Mouse (Mus musculus) forebrain, postnatal 0 days (tissue): Measurements from ENCODE around the gene Pomgnt2. TPM values are rescaled to one million over a fixed set of nuclear protein-coding genes. Genes with fewer than 3 reads are reported as not detected.

Source experiments
- ATAC-seq: fragments of 200-750 bp; cut with Nextera tagmentation; 2 replicates; pipeline ENCODE4 v1.8.0; 2017; ENCODE audit warnings: mild to moderate bottlenecking, moderate library complexity
- DNase-seq: peaks from one replicate; pipeline ENCODE4 v3.0.0-alpha.2; 2015
- H3K27ac ChIP-seq: fragments of 300-500 bp; sonication (generic); 2 replicates; pipeline ENCODE4 v1.5.1; 2014; ENCODE audit warnings: low read depth, mild to moderate bottlenecking, antibody characterized with exemption, low read length, moderate library complexity, mixed read lengths
- H3K27me3 ChIP-seq: fragments of 300-500 bp; sonication (generic); 2 replicates; pipeline ENCODE4 v1.6.1; 2014; ENCODE audit warnings: mild to moderate bottlenecking, low read length, mixed read lengths; ENCODE audit not compliant: insufficient read depth
- H3K36me3 ChIP-seq: fragments of 300-500 bp; sonication (generic); 2 replicates; pipeline ENCODE4 v1.6.1; 2014; ENCODE audit warnings: mild to moderate bottlenecking, moderate library complexity; ENCODE audit not compliant: insufficient read depth
- H3K4me1 ChIP-seq: fragments of 300-500 bp; sonication (generic); 2 replicates; pipeline ENCODE4 v1.6.1; 2014; ENCODE audit warnings: antibody characterized with exemption; ENCODE audit not compliant: insufficient read depth
- H3K4me2 ChIP-seq: fragments of 300-500 bp; sonication (generic); 2 replicates; pipeline ENCODE4 v1.6.1; 2014; ENCODE audit warnings: low read depth, mild to moderate bottlenecking, moderate library complexity
- H3K4me3 ChIP-seq: fragments of 300-500 bp; sonication (generic); 2 replicates; pipeline ENCODE4 v1.5.1; 2014; ENCODE audit warnings: low read depth, low read length, mixed read lengths
- H3K9ac ChIP-seq: fragments of 300-500 bp; sonication (generic); 2 replicates; pipeline ENCODE4 v1.6.1; 2014; ENCODE audit warnings: mild to moderate bottlenecking
- H3K9me3 ChIP-seq: fragments of 300-500 bp; sonication (generic); 2 replicates; pipeline ENCODE4 v1.6.1; 2016; ENCODE audit warnings: low read length
- CTCF ChIP-seq: sonication (generic); IDR thresholded peaks from 2 replicates; pipeline ENCODE4 v1.5.1; 2016; ENCODE audit warnings: antibody characterized with exemption, control low read depth, low read depth
- WGBS: fragments of 180-500 bp; shearing (Covaris S2); extraction: QIAGEN DNeasy Blood & Tissue Kit; methylation state at CpG from one replicate; pipeline ENCODE4 v1.1.7; 2014; 5-methylcytosine and 5-hydroxymethylcytosine counted together
- polyA plus RNA-seq: library from polyadenylated mRNA; unstranded; fragments of >200 nt; fragmentation: Nextera tagmentation; extraction: Ambion mirVana; gene quantifications from 2 replicates; pipeline ENCODE4 v1.2.1, GENCODE M21; 2015
- total RNA-seq: library from RNA; depleted of rRNA; stranded (reverse); fragments of >200 nt; gene quantifications from 2 replicates; pipeline ENCODE4 v1.2.3, GENCODE M21; 2014

Pomgnt2 gene
- total and polyA plus RNA-seq, 2 experiments from 2014 or later = 35.6 to 85.7 TPM

- TF ChIP-seq CTCF = no peak
- H3K27ac ChIP-seq = no peak overlapping the region
- DNase-seq (no peak), ATAC-seq (peak; percentile 78)
- no peaks in the 10 kb centered on the region for H3K27me3 ChIP-seq
- WGBS = 46% methylated on average over 5 of the region's 5 CpGs
- H3K9me3 ChIP-seq = no peaks in the 10 kb centered on the region
- H3K4me3 ChIP-seq = no peak overlapping the region
- no peaks in the 10 kb centered on the region for H3K36me3 ChIP-seq
- no peak overlapping the region for H3K4me2 ChIP-seq
- no peak overlapping the region for H3K9ac ChIP-seq
- H3K4me1 ChIP-seq = peaks cover 5% of the 10 kb centered on the region
Measured at GRCm38 (mm10) chr9:122030706-122031105, 33.8 kb upstream of the Pomgnt2 start.

DNA sequence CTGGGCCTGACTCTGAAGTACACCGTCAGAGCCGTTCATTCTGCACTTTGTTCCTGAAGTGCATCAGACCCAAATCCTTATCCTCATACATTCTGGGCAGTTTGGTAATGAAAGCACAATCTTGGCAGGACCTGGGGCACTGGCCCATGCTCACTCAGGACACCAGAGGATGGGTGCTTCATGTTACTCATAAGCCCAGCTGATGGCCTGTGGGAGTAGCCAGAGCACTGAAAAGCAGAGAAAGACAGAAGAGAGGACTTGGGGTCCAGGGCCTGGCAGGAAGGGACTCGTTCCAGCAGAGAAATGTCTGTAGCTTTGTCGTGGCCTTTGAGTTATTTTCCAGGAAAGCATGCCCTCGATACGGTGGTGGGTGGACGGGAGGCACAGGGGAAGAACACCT, 32.9 kb upstream of the Pomgnt2 start:
- WGBS = 91% methylated on average over 7 of the region's 7 CpGs

DNA sequence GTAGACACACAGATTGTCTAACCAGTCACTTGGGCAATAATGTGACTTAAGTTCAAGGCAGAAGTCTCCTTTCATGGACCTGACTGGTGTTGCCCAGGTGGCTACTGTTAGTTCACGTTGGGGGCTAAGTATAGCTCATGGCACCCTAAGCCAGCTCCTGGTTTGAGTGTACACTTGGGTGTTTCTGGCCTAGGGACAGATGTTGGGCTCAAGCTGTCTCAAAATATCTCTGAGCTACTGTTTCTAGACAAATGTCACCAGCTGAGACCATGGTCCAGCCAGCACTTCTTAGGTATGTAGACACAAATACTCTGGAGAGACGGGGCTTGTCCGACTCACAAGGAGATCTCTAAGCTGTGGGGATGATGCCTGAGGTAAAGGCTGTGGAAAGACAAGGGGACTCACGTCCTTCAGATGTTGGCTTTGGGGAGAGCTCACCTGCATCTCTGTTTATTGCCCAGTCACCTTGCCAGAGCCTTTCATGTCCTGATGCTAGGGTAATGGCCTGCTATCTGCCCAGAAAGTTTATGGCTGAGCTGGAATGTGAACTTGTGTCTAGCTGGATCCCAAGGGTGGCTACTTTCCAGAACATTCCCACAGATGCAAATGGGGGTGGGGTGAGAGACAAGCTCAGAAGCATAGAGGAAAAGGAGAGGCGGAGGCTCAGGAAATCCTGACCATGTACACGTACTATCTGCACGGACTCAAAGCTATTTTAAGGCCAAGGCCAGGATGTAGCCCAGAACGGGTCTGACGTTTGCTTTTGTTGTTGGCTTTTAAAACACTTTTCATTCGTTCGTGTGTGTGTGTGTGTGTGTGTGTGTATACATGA, 31.2 kb upstream of the Pomgnt2 start:
- H3K27me3 ChIP-seq = no peaks in the 10 kb centered on the region
- no peak overlapping the region for H3K4me2 ChIP-seq
- DNase-seq (no peak), ATAC-seq (no peak)
- no peak overlapping the region for H3K4me3 ChIP-seq
- no peak overlapping the region for H3K9ac ChIP-seq
- peak overlapping the region; percentile 40; the same call in 1 of the 2 replicates for H3K27ac ChIP-seq
- no peaks in the 10 kb centered on the region for H3K36me3 ChIP-seq
- H3K4me1 ChIP-seq = 0 out of 2 replicates have a peak, but pooled peaks cover 3% of the 10 kb centered on the region
- WGBS = 81% methylated on average over 11 of the region's 11 CpGs
- TF ChIP-seq CTCF = no peak
- no peaks in the 10 kb centered on the region for H3K9me3 ChIP-seq

More for the DNA sequence above, 32.9 kb upstream of the Pomgnt2 start:
- no peak for TF ChIP-seq CTCF
- H3K4me2 ChIP-seq = no peak overlapping the region
- H3K27ac ChIP-seq = no peak overlapping the region
- H3K9me3 ChIP-seq = no peaks in the 10 kb centered on the region
- ATAC-seq (no peak), DNase-seq (no peak)
- H3K27me3 ChIP-seq = no peaks in the 10 kb centered on the region
- H3K36me3 ChIP-seq = no peaks in the 10 kb centered on the region
- no peak overlapping the region for H3K9ac ChIP-seq
- H3K4me1 ChIP-seq = 0 out of 2 replicates have a peak, but pooled peaks cover 3% of the 10 kb centered on the region
- no peak overlapping the region for H3K4me3 ChIP-seq

DNA sequence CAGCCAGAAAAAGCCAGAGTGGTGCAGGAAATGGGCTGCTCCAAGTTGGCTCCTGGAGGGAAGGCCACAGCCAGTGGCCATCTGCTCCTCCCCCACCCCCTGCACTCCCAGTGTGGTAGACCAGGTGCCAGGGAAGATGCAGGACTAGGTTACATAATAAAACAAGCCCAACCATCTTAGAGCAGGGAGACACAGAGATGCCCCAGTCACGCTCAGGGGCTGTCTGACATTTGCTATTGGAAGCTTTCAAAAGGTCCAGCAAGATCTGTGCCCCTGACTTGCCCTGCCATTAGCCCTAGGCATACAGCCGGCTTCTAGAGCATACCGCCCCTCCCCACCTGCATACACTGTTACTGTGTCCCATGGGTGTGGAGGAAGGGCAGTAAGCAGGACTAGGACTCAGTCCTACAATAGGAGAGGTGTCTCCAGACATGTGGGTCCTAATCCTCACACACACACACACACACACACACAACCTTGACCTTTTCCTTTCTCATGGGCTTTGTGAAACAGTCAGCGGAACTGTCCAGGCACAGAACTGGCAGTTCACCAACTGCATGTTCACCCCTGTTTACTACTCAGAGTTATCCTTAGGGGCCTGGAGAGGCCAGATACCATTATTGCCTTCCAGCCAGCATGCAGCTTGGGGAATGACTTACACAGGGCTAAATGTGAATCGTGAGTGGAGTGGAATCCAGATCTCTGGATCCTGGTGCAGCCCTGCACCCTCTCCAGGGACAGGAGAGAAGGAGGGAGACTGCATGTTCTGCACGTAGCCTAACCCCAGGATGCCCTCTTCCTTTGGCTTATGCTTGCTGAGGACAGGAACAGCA, 30.4 kb upstream of the Pomgnt2 start:
- 0 out of 2 replicates have a peak overlapping the region, but pooled peaks have one; percentile 40 for H3K27ac ChIP-seq
- no peak overlapping the region for H3K9ac ChIP-seq
- no peak for DNase-seq
- no peak for TF ChIP-seq CTCF
- no peaks in the 10 kb centered on the region for H3K27me3 ChIP-seq
- ATAC-seq = no peak
- no peaks in the 10 kb centered on the region for H3K36me3 ChIP-seq
- H3K4me2 ChIP-seq = no peak overlapping the region
- 77% methylated on average over 6 of the region's 6 CpGs for WGBS
- no peak overlapping the region for H3K4me3 ChIP-seq
- no peaks in the 10 kb centered on the region for H3K9me3 ChIP-seq
- 0 out of 2 replicates have a peak, but pooled peaks cover 3% of the 10 kb centered on the region for H3K4me1 ChIP-seq

GRCm38 (mm10) chr9:122025855-122026590, 29.1 kb upstream of the Pomgnt2 start:
- ATAC-seq = no peak
- TF ChIP-seq CTCF = no peak
- Histone ChIP-seq H3K4me1 (0 out of 2 replicates have a peak, but pooled peaks cover 3% of the 10 kb centered on the region), H3K36me3 (no peaks in the 10 kb centered on the region), H3K27ac (no peak overlapping the region), H3K4me3 (no peak overlapping the region), H3K27me3 (no peaks in the 10 kb centered on the region), H3K4me2 (no peak overlapping the region), H3K9me3 (no peaks in the 10 kb centered on the region), H3K9ac (no peak overlapping the region)
- 64% methylated on average over 7 of the region's 7 CpGs for WGBS
- DNase-seq = no peak

DNA sequence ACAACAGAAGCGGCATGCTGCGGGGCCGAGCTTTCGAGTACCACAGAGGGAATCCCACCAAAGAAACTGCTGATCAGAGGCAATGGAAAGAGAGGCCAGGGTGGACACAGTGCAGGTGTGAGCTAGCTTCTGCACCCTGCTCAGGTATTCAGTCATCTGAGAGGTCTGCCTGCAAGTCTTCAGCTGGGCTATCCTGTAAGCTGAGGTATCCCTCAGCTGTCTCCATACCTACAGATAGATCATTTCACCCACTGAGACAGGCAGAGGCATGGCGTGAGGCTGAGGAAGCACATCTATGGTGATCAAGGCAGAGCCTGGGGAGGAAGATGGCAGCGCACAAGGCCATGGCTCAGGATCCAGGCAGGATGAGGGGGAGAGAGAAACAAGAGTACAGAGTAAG, 27.5 kb upstream of the Pomgnt2 start:
- H3K9me3 ChIP-seq = no peaks in the 10 kb centered on the region
- no peaks in the 10 kb centered on the region for H3K36me3 ChIP-seq
- peaks cover 2% of the 10 kb centered on the region; the same call in 1 of the 2 replicates for H3K4me1 ChIP-seq
- H3K4me2 ChIP-seq = no peak overlapping the region
- no peaks in the 10 kb centered on the region for H3K27me3 ChIP-seq
- DNase-seq (no peak), ATAC-seq (no peak)
- H3K27ac ChIP-seq = no peak overlapping the region
- H3K4me3 ChIP-seq = no peak overlapping the region
- WGBS = 92% methylated on average over 6 of the region's 6 CpGs
- TF ChIP-seq CTCF = no peak
- no peak overlapping the region for H3K9ac ChIP-seq
